Mouse (Mus musculus) gastrocnemius, adult 2 months (tissue): ENCODE data around the gene Emp2. TPM values are rescaled to one million over a fixed set of nuclear protein-coding genes. Genes with fewer than 3 reads are reported as not detected.
"Not testable (repeated sequence)": the region's sequence is repeated elsewhere in the genome, so short reads cannot be mapped to it uniquely, and the experiment has no call there.

Experiments
- DNase-seq: peaks from one replicate; pipeline ENCODE4 v3.0.0; 2022
- H3K27ac ChIP-seq: fragments of 200-600 bp; 2 replicates; pipeline ENCODE4 v1.8.1; 2022; ENCODE audit warnings: mild to moderate bottlenecking
- H3K4me3 ChIP-seq: fragments of 200-600 bp; 2 replicates; pipeline ENCODE4 v1.8.1; 2022; ENCODE audit warnings: mild to moderate bottlenecking, moderate library complexity
- CTCF ChIP-seq: fragments of 200-600 bp; IDR thresholded peaks from 2 replicates; pipeline ENCODE4 v1.8.1; 2022; ENCODE audit warnings: antibody characterized with exemption, mild to moderate bottlenecking, moderate library complexity
- intact Hi-C: fragments of 180-260 bp; cut with DNase I; formaldehyde crosslinking; loops from one replicate; pipeline ENCODE4 v1.15.1; 2025
- microRNA-seq: library from miRNA; unstranded; fragments of <30 nt; microRNA quantifications from one replicate; pipeline ENCODE4 v1.2.0, GENCODE M21; 2021
- total RNA-seq, 2 experiments: library from RNA; stranded (reverse); gene quantifications; 2 replicates each; pipeline ENCODE4 v1.2.3; 2021

The Emp2 gene
- total RNA-seq, 2 experiments from 2014 or later, result 4.2 to 6.7 TPM

DNA sequence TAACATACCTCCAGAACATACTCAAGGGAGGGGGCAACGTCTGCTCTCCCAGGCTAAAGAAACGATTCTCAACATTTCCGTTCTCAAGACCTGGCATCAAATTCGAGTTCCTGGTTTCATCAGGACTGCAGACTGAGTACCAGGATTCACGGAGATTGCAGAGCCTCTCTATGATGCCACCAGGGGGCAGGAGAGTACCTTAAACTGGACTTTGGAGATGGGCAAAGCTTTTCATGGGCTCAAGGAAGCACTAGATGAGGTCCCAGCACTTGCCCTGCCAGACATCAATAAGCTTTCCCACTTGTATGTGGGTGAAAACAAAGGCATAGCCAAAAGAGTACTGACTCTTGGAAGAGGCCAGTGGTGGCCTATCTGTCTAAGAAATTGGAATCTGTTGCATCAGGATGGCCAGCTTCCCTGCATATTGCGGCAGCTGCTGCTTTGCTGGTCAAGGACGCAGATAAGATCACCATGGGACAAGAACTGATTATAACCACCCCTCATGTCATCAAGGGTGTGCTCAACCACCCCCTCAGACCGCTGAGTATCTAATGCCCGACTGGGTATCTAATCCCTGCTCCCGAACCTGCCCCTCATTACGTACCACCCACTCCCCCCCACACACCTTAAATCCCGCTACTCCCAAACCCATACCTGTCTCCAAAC lies 33.3 kb downstream of the Emp2 start:
- no peak overlapping the region for H3K27ac ChIP-seq
- peak; percentile 80 for DNase-seq
- intact Hi-C loops, result loop anchor here (1.0 kb wide), 1 partner anchor 118 kb away; no protein-coding TSS in a partner anchor
- TF ChIP-seq CTCF, result peak; percentile 95
- no peak overlapping the region for H3K4me3 ChIP-seq

DNA sequence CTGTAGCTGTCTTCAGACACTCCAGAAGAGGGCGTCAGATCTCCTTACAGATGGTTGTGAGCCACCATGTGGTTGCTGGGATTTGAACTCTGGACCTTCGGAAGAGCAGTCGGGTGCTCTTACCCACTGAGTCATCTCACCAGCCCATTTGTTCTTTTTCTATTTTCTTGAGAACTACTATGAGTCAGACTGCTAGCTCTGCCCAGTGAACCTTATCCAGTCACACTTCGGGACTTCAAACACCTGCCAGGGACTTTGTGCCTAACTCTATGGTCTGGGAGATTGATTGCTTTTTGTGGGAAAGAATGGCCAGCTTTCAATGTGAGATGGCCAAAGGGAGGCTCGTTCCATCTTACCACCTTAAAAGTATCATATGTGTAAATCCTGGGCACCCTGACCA lies 37.0 kb downstream of the Emp2 start:
- H3K4me3 ChIP-seq, DNase-seq, H3K27ac ChIP-seq, intact Hi-C loops: not testable (repeated sequence)

DNA sequence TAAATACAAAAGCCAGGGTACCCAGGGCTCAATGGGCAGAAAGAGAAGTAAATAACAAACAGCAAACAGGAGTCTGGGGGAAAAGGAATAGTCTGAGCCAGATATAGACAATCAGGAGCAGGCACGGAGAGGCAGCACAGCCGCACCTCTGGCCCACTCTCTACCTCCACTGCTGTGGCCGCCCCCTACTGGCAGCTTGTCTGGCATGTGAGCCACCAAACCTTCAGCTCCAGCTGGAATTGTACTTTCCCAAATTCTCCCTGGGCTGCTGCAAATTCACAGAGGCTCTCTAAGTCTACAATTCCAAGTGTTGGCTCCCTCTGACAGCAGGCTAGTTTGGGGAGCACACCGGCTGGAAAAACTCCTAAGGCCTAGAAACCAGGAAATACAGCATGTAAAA lies 39.3 kb downstream of the Emp2 start:
- Histone ChIP-seq H3K27ac (no peak overlapping the region), H3K4me3 (no peak overlapping the region)
- peak; percentile 31 for DNase-seq
- peak; percentile 42 for TF ChIP-seq CTCF
- intact Hi-C loops, result loop anchor here (5.0 kb wide), 1 partner anchor 248 kb away; no protein-coding TSS in a partner anchor

DNA sequence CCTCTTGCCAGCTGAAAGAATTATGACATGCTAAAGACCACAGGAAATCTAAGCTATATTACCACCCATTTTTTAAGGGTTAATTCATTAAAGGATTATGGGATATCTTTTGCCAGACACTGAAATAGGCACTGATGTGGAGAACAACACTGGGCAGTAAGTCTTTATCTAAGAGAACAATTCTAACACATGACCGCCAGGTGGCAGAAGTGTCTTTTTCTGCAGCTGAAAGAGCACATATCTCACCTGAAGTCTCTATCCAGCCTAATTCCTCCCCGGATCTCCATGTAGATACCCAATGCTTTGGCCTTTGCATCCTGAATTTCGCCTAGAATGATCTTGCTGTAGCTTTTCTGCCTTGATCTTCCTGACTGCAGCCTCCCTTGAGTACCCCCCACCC lies 41.5 kb downstream of the Emp2 start:
- peak; percentile 48 for DNase-seq
- Histone ChIP-seq H3K27ac (no peak overlapping the region), H3K4me3 (no peak overlapping the region)
- intact Hi-C loops, result loop anchor here (5.0 kb wide), 1 partner anchor 250 kb away; no protein-coding TSS in a partner anchor
- peak; percentile 73 for TF ChIP-seq CTCF

DNA sequence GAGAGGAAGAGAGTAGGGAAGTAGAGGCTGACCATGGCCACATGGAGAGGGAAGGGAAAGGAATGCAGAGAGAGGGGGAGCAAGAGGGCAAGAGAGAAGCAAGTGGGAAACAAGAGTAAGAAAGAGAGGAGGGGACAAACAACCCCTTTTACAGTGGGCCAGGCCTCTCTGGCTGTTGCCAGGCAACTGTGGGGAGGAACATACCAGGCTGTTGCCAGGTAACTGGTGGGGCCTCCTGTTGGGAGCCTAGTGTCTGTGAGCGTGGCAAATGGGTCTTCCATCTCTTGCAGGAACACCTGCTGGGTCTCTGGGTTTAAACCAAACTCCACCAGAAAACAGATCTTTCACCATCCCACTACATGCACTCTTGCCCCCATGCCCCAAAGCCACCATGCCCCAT lies 59.8 kb downstream of the Emp2 start:
- no peak overlapping the region for H3K4me3 ChIP-seq
- no peak for DNase-seq
- no peak overlapping the region for H3K27ac ChIP-seq
- no peak for TF ChIP-seq CTCF
- intact Hi-C loops, result no loop called here

DNA sequence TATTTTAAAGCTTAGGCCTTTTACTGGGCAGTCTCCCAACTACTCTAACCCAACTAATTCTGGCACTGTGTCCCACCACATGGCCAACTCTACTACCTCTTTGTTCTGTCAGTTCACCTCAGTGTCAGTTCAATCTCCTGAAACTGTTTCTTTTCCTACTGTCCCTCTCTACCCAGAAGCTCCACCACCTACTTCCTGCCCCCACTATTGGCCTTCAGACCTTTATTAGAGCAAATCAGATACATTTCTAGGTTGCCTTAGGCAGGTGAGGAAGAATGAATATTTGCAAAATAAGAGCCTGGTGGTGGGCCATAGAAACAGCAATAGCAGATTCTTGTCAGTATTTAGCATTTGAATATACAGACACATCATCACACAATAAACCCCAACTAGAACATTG lies 77.2 kb downstream of the Emp2 start:
- intact Hi-C loops, result no loop called here
- Histone ChIP-seq H3K27ac (no peak overlapping the region), H3K4me3 (no peak overlapping the region)
- DNase-seq, result no peak
- no peak for TF ChIP-seq CTCF

Small RNA genes within 50 kb of the gene (microRNA-seq; reads per million reads assigned to microRNA genes)
- not detected for gene Gm22932

Other genes starting within 250 kb of the Emp2 start
- not detected for gene Rpl39l, start 143.7 kb downstream of the Emp2 start, total RNA-seq
- gene Atf7ip2, start 121.3 kb downstream of the Emp2 start, total RNA-seq, result not detected
- not detected for gene Tekt5, start 81.5 kb upstream of the Emp2 start, total RNA-seq
- gene Nubp1, start 98.0 kb upstream of the Emp2 start, total RNA-seq, result 1 to 10 TPM; 6.2 to 6.3 TPM
- gene Tvp23a, start 133.4 kb upstream of the Emp2 start, total RNA-seq, result under 1 TPM in 1 of 2 experiments, not detected in 1; 0.11 TPM
- under 1 TPM; 0.11 to 0.15 TPM for gene Ciita, start 166.1 kb upstream of the Emp2 start, total RNA-seq
- gene Dexi, start 229.1 kb upstream of the Emp2 start, total RNA-seq, result 10 to 100 TPM; 43.7 to 43.9 TPM
- 10 to 100 TPM; 60.6 to 72.7 TPM for gene Clec16a, start 231.4 kb upstream of the Emp2 start, total RNA-seq